Mouse (Mus musculus) cerebellum, adult 18-20 months (tissue): ENCODE results near the gene Myg1.

Experiments used
- DNase-seq, 2 experiments: peaks; one replicate each; pipeline ENCODE4 v3.0.0; 2021

Myg1 gene

DNA sequence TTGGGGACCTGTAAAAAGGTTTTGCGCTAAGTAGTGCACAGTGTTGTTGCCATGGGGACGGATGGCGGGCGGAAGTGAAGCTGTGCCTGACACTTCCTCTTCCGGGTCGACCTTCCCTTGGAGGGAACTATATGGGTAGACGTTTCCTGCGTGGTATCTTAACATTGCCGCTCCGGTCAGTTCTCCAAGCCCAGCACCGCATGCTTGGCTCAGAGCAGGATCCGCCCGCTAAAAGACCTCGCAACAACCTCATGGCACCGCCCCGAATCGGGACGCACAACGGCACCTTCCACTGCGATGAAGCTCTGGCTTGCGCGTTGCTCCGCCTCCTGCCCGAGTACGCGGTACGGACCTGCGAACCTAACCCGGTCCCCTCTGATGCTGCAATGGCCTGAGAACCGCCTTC lies at the start of gene Myg1:
Myg1 (plus strand) TSS at position 100 of the 406 bp plus-strand sequence.
- peak; percentile 80 to 88 for DNase-seq

DNA sequence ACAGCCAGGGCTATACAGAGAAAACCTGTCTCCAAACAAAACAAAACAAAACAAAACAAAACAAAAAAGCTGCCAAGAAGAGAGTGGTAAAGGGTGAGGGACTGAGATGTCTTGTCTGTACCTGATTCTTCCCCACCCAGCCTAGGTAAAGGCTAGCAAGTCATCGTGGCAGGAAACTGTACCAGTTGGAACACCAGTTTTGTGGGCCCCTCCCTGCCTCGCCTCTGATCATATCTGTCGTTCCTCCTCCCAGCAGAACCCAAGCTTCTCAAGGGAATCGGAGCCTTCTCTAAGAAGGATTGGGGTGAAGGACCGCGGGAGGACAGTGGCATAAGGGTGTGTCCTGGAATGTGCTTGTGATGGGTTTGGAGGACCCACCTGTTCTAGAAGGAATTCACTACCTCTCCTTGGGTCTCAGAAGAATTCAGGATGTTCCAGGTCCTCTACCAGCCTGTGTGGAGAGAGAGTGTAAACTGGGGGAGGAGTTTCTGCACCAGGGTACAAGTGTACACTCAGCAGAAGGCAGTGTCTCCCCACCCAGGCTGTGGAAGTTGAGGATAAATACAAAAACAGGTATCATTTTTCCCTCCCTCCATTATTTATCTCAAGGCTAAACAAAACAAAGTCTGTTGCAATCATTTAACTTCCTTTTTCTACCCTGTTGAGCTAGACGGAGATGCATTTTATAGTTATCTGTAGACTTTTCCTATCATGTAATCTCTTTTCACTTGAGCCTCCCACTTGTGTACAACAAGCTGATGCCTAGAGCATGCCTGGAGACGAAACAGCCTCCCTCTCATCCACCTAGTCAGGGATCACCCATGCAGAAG lies 48.8 kb upstream of the Myg1 start:
- no peak for DNase-seq

- DNase-seq = no peak
These were observed 47.9 kb upstream of the Myg1 start for GRCm38 (mm10) chr15:102283648-102284047.

DNA sequence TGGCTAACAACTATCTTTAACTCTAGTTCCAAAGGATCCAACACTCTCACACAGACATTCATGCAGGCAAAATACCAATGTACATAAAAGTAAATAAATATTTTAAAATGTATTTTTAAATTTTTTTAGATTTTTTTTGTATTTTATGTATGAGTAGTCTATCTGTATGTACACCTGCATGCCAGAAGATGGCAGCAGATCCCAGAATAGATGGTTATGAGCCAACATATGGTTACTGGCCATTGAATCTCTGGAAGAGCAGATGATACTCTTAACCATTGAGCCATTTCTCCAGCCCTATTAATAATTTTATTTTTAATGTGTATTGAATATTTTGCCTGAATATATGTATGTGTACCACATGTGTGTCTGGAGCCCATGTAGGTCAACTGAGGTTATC lies 44.1 kb upstream of the Myg1 start:
- DNase-seq = peak; percentile 49 to 55

DNA sequence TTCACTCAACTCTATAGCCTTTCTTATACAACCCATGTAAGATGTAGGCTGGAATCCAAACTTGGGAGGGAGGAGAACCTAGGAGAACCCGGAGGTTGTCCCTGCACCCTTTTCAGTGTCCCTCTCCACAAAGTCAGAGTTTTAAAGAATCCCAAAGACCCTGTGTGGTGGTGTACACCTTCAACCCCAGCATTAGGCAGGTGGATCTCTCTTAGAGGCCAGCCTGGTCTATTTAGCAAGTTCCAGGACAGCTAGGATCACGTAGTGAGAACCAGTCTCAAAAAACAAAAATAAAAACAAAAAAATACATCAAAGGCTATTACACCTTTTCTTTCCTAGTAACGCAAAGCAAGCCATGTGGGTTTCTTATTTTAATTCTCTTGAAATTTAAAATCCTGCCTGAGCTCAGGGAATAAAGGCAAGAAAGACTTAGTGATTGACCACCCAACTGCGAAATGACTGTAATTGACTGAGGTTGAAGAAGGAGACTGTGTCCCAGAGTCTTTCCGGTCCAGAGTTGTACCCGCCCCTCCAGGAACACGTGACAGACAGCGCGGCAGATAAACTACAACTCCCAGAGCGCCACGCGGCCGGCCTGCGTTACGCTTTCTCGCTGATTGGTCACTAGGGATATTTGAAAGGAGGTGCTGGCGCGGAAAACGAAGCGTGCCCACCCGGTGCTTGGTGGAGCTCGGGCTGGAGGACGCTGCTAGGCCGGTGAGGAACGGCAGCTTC lies 35.7 kb upstream of the Myg1 start, which contains the start of gene Espl1:
Espl1 (plus strand) TSS at position 634 of the 735 bp plus-strand sequence.
- peak; percentile 93 to 97 for DNase-seq

- no peak for DNase-seq
These were observed 35.0 kb upstream of the Myg1 start for GRCm38 (mm10) chr15:102296368-102297006.

GRCm38 (mm10) chr15:102302542-102302941 lies 29.0 kb upstream of the Myg1 start:
- no peak for DNase-seq

DNA sequence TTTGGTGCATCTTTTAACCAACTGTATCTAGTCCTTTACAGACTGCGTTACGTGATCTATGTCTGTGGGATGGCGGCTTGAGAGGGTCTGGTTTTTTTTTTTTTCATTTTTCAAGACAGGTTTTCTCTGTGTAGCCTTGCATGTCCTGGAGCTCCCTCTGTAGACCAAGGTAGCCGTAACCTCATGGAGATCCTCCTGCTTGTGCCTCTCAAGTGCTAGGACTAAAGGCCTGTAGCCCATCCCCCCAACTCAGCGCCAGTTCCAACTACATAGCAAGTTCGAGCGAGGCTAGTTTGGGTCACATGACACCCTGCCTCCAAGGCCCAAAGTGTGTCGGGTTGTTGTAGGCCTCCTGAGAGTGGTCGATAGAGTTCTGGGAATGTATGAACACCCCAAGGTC lies 22.8 kb upstream of the Myg1 start:
- no peak for DNase-seq

DNA sequence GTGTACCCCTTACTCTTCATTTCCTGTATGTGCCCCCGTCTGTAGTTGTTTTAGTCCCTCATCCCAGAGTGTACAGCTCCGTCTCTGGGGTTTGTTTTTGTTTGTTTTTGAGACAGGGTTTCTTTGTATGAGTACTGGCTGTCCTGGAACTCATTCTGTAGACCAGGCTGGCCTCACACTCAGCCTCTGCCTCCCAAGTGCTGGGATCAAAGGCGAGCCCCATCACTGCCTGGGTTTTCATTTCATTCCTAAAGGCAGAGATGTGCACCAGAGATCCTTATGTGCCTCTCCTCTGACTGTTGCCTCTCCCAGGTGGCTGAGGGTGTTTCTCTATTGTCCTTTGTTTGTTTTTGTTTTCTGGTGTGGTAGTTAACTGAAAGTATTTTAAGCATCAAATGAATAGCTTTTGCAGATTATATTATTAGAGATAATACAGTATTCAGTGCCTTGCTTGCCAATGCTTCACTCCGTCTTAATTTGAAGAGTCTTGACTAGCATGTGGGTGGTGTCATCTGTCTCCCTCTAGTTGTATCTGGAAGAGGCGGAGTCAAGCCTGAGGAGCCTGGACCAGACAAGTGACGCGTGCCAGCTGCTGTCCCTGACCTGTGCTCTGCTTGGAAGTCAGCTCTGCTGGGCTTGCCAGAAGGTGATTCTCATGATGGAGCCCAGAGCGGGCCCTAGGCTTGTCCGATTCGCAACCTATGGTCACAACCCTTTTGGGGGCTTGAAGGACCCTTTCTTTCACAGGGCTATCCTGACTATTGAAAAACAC lies 21.2 kb upstream of the Myg1 start:
- DNase-seq = no peak

DNA sequence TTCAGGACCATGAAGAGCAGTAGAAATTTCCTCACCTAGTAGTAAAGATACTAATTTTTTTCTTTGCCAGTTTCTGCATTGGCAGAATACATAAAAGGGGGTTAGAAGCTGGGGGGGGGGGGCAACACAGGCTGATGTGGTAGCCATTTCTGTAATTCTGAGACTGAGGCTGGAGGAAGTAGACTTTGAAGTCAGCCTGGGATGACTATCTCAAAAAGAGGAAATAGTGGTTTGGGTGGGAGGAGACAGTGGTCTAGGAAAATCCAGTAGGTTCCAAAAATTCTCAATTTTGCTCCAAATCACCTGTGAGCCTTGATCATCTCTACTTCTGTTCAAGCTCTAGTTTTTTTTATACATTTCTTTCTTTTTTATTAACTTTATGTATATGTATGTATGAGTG lies 20.0 kb upstream of the Myg1 start:
- DNase-seq = no peak

DNA sequence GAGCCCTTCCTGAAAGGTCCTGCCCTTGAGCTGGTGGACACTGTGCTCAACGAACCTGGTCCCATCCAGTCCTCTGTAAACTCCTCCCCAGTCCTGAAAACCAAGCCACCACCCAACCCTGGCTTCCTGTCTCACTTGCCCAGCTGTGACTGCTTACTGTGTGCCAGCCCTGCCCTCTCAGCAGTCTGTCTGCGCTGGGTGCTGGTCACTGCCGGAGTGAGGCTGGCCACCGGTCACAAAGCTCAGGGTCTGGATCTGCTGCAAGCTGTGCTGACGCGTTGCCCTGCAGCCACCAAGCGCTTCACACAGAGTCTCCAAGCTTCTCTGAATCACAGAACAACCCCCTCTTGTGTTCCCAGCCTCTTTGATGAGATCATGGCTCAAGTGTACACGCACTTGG lies 16.2 kb upstream of the Myg1 start:
- DNase-seq = no peak

DNA sequence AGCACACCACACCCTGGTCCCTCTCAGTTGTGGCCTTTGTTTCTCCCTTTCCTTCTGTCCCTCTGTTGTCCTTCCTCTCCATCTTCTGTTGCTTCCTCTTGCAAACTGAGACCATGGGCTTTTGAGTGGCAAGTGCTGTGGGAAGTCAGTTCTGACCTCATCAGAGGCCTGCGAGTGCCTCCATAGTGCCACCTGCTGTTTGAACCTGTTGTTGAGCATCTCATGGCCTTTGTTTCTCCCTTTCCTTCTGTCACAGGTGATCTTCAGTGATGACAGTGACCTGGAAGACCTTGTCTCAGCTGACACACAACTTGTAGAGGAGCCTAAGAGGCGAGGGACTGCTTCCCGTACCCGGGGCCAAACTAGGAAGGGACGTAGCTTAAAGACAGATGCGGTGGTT lies 15.2 kb upstream of the Myg1 start:
- peak; percentile 69 for DNase-seq

DNA sequence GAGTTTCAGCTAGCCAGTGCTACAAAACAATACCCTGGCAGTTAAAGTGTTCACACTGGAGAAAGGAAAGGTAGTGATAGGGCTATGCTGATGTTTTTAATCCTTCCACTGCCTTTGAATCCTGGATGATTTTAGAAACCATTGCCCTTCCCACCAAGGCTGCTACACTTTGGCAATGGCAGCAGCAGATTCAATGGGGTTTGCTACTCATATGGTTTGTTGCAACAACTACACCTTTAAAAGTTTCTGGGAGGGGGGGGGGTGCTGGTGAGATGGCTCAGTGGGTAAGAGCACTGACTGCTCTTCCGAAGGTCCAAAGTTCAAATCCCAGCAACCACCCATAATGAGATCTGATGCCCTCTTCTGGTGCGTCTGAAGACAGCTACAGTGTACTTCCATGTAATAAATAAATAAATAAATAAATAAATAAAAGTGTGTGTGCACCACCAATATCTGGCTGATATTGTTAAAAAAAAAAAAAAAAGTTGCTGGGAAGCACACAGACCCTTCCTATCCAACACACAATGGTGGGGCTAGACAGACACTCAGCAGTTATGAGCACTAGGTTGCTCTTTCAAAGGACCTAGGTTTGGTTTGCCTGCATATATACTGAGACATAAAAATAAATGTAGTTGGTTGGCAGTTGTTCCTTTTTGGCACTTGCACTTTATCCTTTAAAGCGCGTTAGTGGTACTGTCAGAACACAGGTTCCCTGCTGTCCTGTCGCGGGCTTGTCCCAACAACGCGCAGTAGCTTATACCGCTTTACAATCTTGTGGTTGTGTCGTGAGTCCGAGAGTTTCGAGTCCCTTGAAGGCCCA lies 6.6 kb upstream of the Myg1 start:
- DNase-seq = peak in 1 of 2 experiments; percentile 35

GRCm38 (mm10) chr15:102326022-102326576 lies 5.4 kb upstream of the Myg1 start, which contains the start of gene Pfdn5:
Gene Pfdn5, plus strand, starts transcription at chr15:102326116.
- peak; percentile 90 to 91 for DNase-seq

- DNase-seq = no peak
These were observed 4.6 kb upstream of the Myg1 start for GRCm38 (mm10) chr15:102326892-102327291.

DNA sequence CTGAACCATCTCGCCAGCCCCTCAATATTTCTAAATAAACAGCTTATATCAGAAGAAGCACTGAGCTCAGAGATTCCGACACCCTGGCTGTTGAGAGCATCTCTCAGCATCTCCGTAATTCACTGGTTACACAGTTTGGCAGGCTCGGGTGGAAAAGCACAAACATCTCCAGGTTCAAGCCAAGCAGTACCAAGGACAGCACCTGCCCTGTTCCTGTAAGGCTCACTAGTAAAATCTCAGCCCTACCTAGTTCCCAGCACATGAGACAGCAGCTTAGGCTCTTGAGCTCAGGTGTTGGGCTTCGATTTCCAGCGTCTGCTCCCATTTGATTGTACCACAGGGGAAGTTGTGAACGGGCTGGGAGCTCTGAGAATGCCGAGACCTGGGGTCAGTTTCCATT lies 3.7 kb downstream of the Myg1 start:
- no peak for DNase-seq

- peak in 1 of 2 experiments; percentile 26 for DNase-seq
These were observed 4.4 kb downstream of the Myg1 start for GRCm38 (mm10) chr15:102335925-102336324.

DNA sequence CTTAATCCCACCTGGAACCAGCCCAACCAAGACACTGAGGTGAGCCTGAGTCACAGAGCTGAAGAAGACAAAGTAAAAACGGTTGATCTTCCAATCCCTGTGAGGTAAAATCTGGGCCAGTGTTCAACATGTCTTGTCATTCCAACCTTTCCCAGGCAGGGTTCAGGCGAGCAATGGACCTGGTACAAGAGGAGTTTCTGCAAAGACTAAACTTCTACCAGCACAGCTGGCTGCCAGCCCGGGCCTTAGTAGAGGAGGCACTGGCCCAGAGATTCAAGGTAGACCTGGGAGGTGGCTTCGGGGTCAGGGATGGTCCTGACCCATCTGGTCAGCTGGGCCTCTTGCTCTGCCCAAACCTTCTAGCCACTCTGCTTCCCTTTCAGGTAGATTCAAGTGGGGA lies 5.4 kb downstream of the Myg1 start:
- no peak for DNase-seq

DNA sequence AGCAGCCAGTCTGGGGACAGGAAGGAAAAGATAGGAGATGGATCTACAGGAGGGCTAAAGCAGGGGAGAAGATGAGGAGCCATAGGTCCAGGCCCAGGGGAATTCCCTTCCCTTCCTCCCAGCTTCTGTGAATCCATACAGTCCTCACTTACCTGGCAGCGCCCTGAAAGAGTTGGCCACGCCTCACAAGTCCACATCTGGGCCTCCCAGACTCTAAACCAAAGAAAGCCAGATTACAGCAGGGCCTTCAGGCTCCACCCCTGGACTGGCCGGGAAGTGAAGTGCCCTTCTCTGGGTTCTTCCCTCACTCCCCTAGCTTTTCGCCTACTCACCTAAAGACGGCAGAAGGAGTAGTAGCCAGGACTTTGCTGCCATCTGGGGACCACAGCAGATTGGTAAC lies 8.1 kb downstream of the Myg1 start:
- DNase-seq = no peak

- peak; percentile 36 to 41 for DNase-seq
These were observed 10.1 kb downstream of the Myg1 start for GRCm38 (mm10) chr15:102341580-102341979.

- DNase-seq = no peak
These were observed 13.0 kb downstream of the Myg1 start for GRCm38 (mm10) chr15:102344490-102344889.
